ENCODE assay signal across 9 mouse cellular contexts in genomic region chr10:60885348-60886275, GRCm38 (mm10). TPM values are rescaled to one million over a fixed set of nuclear protein-coding genes. Genes with fewer than 3 reads are reported as not detected.
DNase-seq lines count a peak whose midpoint lies in the region; ATAC-seq and TF ChIP-seq lines count a peak whose summit lies in the region.
"Had no signal": no experiment of that assay in that cellular context is flagged by ENCODE, and none has a peak within 500 bp of the region (broad histone marks: within the 10 kb centered on the region; RNA-seq: fewer than 3 reads in every experiment).

No protein-coding gene starts in this region.

- peak overlapping the region; percentile 45 for H3K4me2 ChIP-seq in hindbrain, embryonic 12.5 days (replicated peaks)

- H3K4me1 ChIP-seq in hindbrain, embryonic 12.5 days: peaks cover 17% of the 10 kb centered on the region

- ATAC-seq in hindbrain, embryonic 12.5 days (ENCODE audit: low FRiP score): peak; percentile 89

- 0 out of 2 replicates have a peak overlapping the region, but pooled peaks have one; percentile 0 for H3K4me3 ChIP-seq in hindbrain, embryonic 12.5 days
- H3K4me3 ChIP-seq in layer of hippocampus, adult 2 months: no peak overlapping the region

- peak; percentile 43 for DNase-seq in 3T3-L1 (ENCODE audit: low read depth, low spot score)
- DNase-seq in R1 (ENCODE audit: low read depth, low spot score): peak; percentile 52
- DNase-seq in mesoderm, embryonic 11.5 days (ENCODE audit: low read depth, low spot score): peak; percentile 51
- no peak for DNase-seq in thymus, postnatal 4 days
- DNase-seq in adrenal gland, adult 8-10 months: no peak
- DNase-seq in adrenal gland, adult (ENCODE audit: inconsistent age in 2 of 2, low spot score in 1 of 2): no peak
- no peak for DNase-seq in layer of hippocampus, adult 2 months (ENCODE audit: low spot score in 2 of 2)
- DNase-seq: spleen, adult 18-20 months had no signal

- WGBS in hindbrain, embryonic 12.5 days: 24% methylated on average over 25 of the region's 25 CpGs

- no peak overlapping the region for H3K9ac ChIP-seq in hindbrain, embryonic 12.5 days

- H3K9me3 ChIP-seq in hindbrain, embryonic 12.5 days (replicated peaks): no peaks in the 10 kb centered on the region

- peaks cover 26% of the 10 kb centered on the region; the same call in 1 of the 2 replicates for H3K27me3 ChIP-seq in hindbrain, embryonic 12.5 days

- peak overlapping the region; percentile 25; the same call in 1 of the 2 replicates for H3K27ac ChIP-seq in hindbrain, embryonic 12.5 days
- H3K27ac ChIP-seq in layer of hippocampus, adult 2 months: no peak overlapping the region

- no peak for TF ChIP-seq CTCF in layer of hippocampus, adult 2 months (conservative IDR thresholded peaks at IDR 0.05)

- H3K36me3 ChIP-seq in hindbrain, embryonic 12.5 days: no peaks in the 10 kb centered on the region

RNA-seq across cellular contexts. Expression of gene Unc5b, which starts 54.2 kb away (rescaled TPM):
- 3.4 and 4.3 TPM in 2 replicates for polyA plus RNA-seq in hindbrain, embryonic 12.5 days (2016; fragmentation: Nextera tagmentation; extraction: Ambion mirVana)
- 1 to 10 TPM; 3.9 to 7.9 (median 6.1) TPM for total RNA-seq in adrenal gland, adult 8-10 months (2022)
- 10 to 100 TPM; 10.7 to 11.2 TPM for total RNA-seq in layer of hippocampus, adult 2 months (2021)

Comparison
In these comparisons a context has a peak if more than half of its experiments do, and no peak if none do; other contexts are left out.
1. DNase-seq: peak in 3T3-L1 (single experiment), R1 (single experiment) and mesoderm, embryonic 11.5 days (single experiment); none in thymus, postnatal 4 days (single experiment), adrenal gland, adult 8-10 months (single experiment), adrenal gland, adult (0 of 2) and layer of hippocampus, adult 2 months (0 of 2).